Mouse (Mus musculus) liver, embryonic 13.5 days (tissue): ENCODE data around the gene Osbpl10. TPM values are rescaled to one million over a fixed set of nuclear protein-coding genes. Genes with fewer than 3 reads are reported as not detected.

Source experiments
- ATAC-seq: fragments of 200-750 bp; cut with Nextera tagmentation; 2 replicates; pipeline ENCODE4 v1.8.0; 2017; ENCODE audit warnings: low read depth, mild to moderate bottlenecking, moderate number of reproducible peaks, moderate library complexity
- DNase-seq: peaks from one replicate; pipeline ENCODE4 v3.0.0; 2022
- H3K27ac ChIP-seq: fragments of 300-500 bp; sonication (generic); 2 replicates; pipeline ENCODE4 v1.5.1; 2015; ENCODE audit warnings: moderate library complexity, mild to moderate bottlenecking, inconsistent platforms
- H3K27me3 ChIP-seq: fragments of 300-500 bp; sonication (generic); 2 replicates; pipeline ENCODE4 v1.6.1; 2015; ENCODE audit warnings: mild to moderate bottlenecking, inconsistent platforms
- H3K36me3 ChIP-seq: fragments of 300-500 bp; sonication (generic); 2 replicates; pipeline ENCODE4 v1.6.1; 2015; ENCODE audit warnings: mild to moderate bottlenecking, inconsistent platforms
- H3K4me1 ChIP-seq: fragments of 300-500 bp; sonication (generic); replicated peaks from 2 replicates; pipeline ENCODE4 v1.6.1; 2015; ENCODE audit warnings: inconsistent platforms
- H3K4me2 ChIP-seq: fragments of 300-500 bp; sonication (generic); 2 replicates; pipeline ENCODE4 v1.6.1; 2015; ENCODE audit warnings: inconsistent platforms, mild to moderate bottlenecking, moderate library complexity
- H3K4me3 ChIP-seq: fragments of 300-500 bp; sonication (generic); replicated peaks from 2 replicates; pipeline ENCODE4 v1.5.1; 2015; ENCODE audit warnings: mild to moderate bottlenecking, inconsistent platforms
- H3K9ac ChIP-seq: fragments of 300-500 bp; sonication (generic); 2 replicates; pipeline ENCODE4 v1.6.1; 2015; ENCODE audit warnings: mild to moderate bottlenecking, inconsistent platforms
- H3K9me3 ChIP-seq: fragments of 300-500 bp; sonication (generic); replicated peaks from 2 replicates; pipeline ENCODE4 v1.6.1; 2016; ENCODE audit warnings: inconsistent platforms
- WGBS: fragments of 180-500 bp; shearing (Covaris S2); methylation state at CpG from one replicate; pipeline ENCODE4 v1.1.7; 2015; ENCODE audit not compliant: insufficient replicate concordance; 5-methylcytosine and 5-hydroxymethylcytosine counted together
- polyA plus RNA-seq: library from polyadenylated mRNA; unstranded; fragments of >200 nt; fragmentation: Nextera tagmentation; extraction: Ambion mirVana; gene quantifications from 2 replicates; pipeline ENCODE4 v1.2.1, GENCODE M21; 2015

The Osbpl10 gene
- polyA plus RNA-seq: 0.23 and 0.32 TPM in 2 replicates

DNA sequence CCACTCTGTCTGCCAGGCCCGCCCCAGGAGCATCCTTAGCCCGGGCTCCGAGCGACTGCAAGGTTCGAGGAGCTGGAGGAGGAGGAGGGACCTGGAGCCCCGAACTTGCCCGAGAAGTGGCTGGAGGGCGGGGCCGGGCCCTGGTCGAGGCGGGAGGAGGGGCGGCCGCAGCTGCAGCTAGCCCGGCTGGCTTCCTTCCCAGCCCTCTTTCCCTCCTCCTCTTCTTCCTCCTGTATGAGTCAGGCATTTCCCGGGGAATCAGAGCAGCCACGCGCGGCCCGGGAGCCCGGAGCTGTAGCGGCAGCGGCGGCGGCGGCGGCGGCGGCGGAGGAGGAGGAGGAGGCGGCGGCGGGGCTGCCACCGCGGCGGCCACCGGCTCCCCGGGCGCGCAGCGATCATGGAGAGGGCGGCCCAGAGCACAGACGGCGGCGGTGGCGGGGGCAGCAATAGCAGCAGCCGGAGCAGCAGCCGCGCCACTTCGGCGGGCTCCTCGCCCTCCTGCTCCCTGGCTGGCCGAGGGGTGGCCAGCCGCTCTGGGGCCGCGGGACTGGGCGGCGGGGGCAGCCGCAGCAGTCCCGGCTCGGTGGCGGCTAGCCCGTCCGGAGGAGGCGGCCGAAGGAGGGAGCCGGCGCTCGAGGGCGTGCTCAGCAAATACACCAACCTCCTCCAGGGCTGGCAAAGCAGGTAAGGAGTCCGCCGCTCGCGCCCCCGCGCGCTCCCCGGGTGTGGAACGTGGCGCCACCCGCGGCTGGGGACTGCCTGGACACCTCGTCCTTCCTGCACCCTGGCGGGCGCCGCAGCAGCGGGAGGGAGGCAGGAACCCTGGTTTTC is at the start of gene Osbpl10:
TSS of gene Osbpl10 (plus strand) at position 289 of the 831 bp plus-strand sequence.
- H3K27ac ChIP-seq: no peak within 1 kb of the TSS
- peak within 1 kb of the TSS; percentile 57 for H3K4me3 ChIP-seq
- peak within 1 kb of the TSS; percentile 68 for H3K4me2 ChIP-seq
- no peaks in the 10 kb centered on the region for H3K36me3 ChIP-seq
- H3K4me1 ChIP-seq: peaks cover 5% of the 10 kb centered on the region
- H3K9me3 ChIP-seq: no peaks in the 10 kb centered on the region
- ATAC-seq (peak; percentile 36; the same call in 1 of the 2 replicates), DNase-seq (no peak)
- H3K27me3 ChIP-seq: peaks cover 56% of the 10 kb centered on the region
- WGBS: 1% methylated on average over 51 of the region's 86 CpGs
- peak within 1 kb of the TSS; percentile 39; the same call in 1 of the 2 replicates for H3K9ac ChIP-seq

DNA sequence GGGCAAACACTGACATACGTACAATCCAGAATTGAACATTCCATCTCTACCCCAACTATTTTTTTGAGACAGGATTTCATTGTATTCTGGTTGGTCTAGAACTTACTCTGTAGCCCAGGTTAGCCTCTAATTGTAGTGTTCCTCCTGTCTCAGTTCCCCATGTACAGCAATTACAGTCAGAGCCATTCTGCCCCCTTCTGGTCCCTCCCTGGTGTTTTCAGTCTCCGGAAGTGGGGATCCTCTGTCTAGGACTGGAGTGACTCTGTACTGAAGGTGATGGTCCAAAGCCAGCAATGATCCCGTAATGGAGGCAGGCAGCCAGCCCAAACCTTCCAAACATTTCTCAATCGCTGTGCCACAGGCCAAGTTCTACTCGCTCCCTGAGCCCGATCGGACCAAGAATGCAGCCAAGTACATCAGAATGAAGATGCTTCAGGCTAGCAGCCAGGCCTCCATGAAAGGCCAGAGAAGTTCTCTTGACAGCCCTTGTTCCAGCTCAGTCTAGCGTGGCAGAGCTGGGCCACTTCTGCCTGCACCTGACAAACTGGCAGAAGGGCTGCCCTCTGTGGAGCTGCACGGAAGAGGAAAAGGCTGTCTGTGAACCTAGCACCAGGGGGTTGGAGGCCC is 47.8 kb upstream of the Osbpl10 start:
- WGBS: 83% methylated on average over 9 of the region's 9 CpGs
- Histone ChIP-seq H3K27ac (no peak overlapping the region), H3K27me3 (no peaks in the 10 kb centered on the region), H3K9me3 (no peaks in the 10 kb centered on the region), H3K4me2 (no peak overlapping the region), H3K36me3 (no peaks in the 10 kb centered on the region), H3K4me1 (peaks cover 43% of the 10 kb centered on the region), H3K9ac (no peak overlapping the region), H3K4me3 (no peak overlapping the region)
- DNase-seq: no peak
- no peak for ATAC-seq

DNA sequence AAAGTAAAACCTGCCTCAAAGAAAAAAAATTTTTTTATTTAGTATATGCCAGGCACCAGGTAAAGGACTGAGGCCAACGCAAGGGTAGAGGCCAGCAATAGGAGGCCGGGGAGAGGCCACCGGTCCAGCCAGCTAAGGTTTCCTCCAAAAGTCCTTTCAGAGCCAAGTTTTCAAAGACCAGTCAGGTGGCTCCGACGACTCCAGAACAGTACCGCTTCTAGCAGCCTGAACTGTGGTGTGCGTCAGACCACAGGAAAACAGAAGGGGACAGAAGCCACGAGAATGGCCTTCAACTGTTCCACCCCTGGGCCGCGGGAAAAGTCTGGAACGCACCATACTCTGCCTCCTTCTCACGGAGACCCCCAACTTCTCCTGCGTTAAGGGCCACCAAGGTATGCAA is 45.8 kb upstream of the Osbpl10 start:
- DNase-seq: no peak
- Histone ChIP-seq H3K9ac (peak overlapping the region; percentile 76), H3K36me3 (no peaks in the 10 kb centered on the region), H3K9me3 (no peaks in the 10 kb centered on the region), H3K27me3 (no peaks in the 10 kb centered on the region), H3K4me2 (peak overlapping the region; percentile 93), H3K27ac (no peak overlapping the region), H3K4me3 (peak overlapping the region; percentile 75), H3K4me1 (peaks cover 28% of the 10 kb centered on the region)
- no peak for ATAC-seq
- WGBS: 14% methylated on average over 13 of the region's 13 CpGs

GRCm38 (mm10) chr9:114933037-114933722 is 45.2 kb upstream of the Osbpl10 start:
- no peaks in the 10 kb centered on the region for H3K36me3 ChIP-seq
- no peaks in the 10 kb centered on the region for H3K27me3 ChIP-seq
- peak overlapping the region; percentile 93 for H3K4me2 ChIP-seq
- H3K27ac ChIP-seq: peak overlapping the region; percentile 72
- peak overlapping the region; percentile 76 for H3K9ac ChIP-seq
- H3K9me3 ChIP-seq: no peaks in the 10 kb centered on the region
- WGBS: under 1% methylated on average over 50 of the region's 50 CpGs
- H3K4me1 ChIP-seq: peaks cover 28% of the 10 kb centered on the region
- H3K4me3 ChIP-seq: peak overlapping the region; percentile 75
- ATAC-seq (no peak), DNase-seq (no peak)

DNA sequence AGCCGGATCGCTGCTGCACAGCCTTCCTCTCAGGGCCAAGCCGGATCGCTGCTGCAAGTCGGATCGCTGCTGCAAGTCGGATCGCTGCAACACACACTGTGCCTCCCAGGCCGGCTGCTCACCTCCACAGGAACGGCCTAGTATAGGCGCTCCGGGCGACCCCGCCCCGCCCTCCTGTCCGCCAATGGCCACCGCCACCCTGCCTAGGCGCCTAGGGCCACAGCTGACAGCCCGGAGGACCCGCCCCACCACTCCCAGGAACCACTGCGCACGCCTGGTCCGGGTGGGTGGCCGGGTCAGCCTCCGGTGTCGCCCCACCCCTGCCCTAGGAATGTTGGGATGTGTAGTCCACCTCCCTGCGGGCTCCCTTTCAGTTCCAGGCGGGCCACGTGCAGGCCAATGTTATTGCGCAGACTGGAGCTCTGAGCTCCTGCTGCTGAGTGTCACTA is 44.6 kb upstream of the Osbpl10 start, which contains the start of gene Gpd1l:
TSS of gene Gpd1l (minus strand) at position 265 of the 449 bp plus-strand sequence.
- H3K36me3 ChIP-seq: no peaks in the 10 kb centered on the region
- DNase-seq (peak; percentile 94), ATAC-seq (peak; percentile 98)
- H3K9ac ChIP-seq: peak within 1 kb of the TSS; percentile 76
- H3K4me3 ChIP-seq: peak within 1 kb of the TSS; percentile 75
- no peaks in the 10 kb centered on the region for H3K27me3 ChIP-seq
- no peaks in the 10 kb centered on the region for H3K9me3 ChIP-seq
- peaks cover 28% of the 10 kb centered on the region for H3K4me1 ChIP-seq
- WGBS: under 1% methylated on average over 30 of the region's 30 CpGs
- H3K4me2 ChIP-seq: peak within 1 kb of the TSS; percentile 93
- H3K27ac ChIP-seq: peak within 1 kb of the TSS; percentile 72

DNA sequence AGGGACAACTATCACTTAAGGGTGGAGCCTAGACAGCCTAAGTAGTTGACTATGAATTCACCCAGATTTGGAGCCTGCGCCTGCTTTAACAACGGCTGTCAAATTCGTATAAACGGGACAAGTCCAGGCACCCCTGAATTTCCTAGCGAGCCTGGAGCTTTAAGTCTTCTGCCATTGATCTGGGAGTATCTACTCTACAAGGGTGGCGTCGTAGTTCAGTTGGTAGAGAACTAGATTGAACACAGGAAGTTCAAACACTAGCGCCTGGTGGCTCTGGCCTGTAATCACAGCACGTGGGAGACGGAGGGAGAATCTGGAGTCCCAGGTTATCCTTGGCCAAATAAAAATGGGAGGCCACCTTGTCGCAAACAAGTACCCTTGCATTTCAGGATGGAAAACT is 44.1 kb upstream of the Osbpl10 start:
- no peak overlapping the region for H3K27ac ChIP-seq
- 0 out of 2 replicates have a peak overlapping the region, but pooled peaks have one; percentile 76 for H3K9ac ChIP-seq
- H3K27me3 ChIP-seq: no peaks in the 10 kb centered on the region
- H3K4me1 ChIP-seq: peaks cover 28% of the 10 kb centered on the region
- no peaks in the 10 kb centered on the region for H3K36me3 ChIP-seq
- 51% methylated on average over 11 of the region's 11 CpGs for WGBS
- peak overlapping the region; percentile 75 for H3K4me3 ChIP-seq
- peak overlapping the region; percentile 93 for H3K4me2 ChIP-seq
- DNase-seq (no peak), ATAC-seq (no peak)
- H3K9me3 ChIP-seq: no peaks in the 10 kb centered on the region

DNA sequence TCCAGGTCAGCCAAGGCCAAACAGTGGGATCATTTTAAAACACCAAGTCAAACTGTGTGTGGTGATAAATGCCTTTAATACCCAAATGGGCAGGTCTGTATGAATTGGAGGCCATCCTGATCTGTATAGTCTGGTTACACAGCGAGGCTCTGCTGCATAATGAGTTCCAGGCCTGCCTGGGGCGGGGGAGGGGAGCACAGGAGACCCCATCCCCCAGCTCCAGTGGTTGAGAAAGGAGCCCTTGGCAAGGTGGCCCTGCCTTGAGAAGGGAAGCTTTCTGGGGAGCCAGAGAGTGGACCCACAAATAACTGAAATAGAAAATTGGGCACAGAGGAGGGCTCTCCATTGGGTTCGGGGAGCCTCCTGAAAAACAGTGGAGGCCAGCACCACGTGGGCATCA is 43.0 kb upstream of the Osbpl10 start:
- Histone ChIP-seq H3K4me2 (no peak overlapping the region), H3K27ac (no peak overlapping the region), H3K9me3 (no peaks in the 10 kb centered on the region), H3K4me3 (no peak overlapping the region), H3K9ac (no peak overlapping the region), H3K36me3 (no peaks in the 10 kb centered on the region), H3K4me1 (peaks cover 28% of the 10 kb centered on the region), H3K27me3 (no peaks in the 10 kb centered on the region)
- no peak for DNase-seq
- WGBS: 68% methylated on average over 4 of the region's 4 CpGs
- ATAC-seq: no peak

GRCm38 (mm10) chr9:114936687-114937086 is 41.7 kb upstream of the Osbpl10 start:
- Histone ChIP-seq H3K9me3 (no peaks in the 10 kb centered on the region), H3K27me3 (no peaks in the 10 kb centered on the region), H3K27ac (no peak overlapping the region), H3K36me3 (no peaks in the 10 kb centered on the region), H3K4me1 (peaks cover 25% of the 10 kb centered on the region), H3K4me3 (no peak overlapping the region), H3K9ac (no peak overlapping the region), H3K4me2 (no peak overlapping the region)
- DNase-seq: no peak
- WGBS: 53% methylated on average over 2 of the region's 2 CpGs
- ATAC-seq: no peak

DNA sequence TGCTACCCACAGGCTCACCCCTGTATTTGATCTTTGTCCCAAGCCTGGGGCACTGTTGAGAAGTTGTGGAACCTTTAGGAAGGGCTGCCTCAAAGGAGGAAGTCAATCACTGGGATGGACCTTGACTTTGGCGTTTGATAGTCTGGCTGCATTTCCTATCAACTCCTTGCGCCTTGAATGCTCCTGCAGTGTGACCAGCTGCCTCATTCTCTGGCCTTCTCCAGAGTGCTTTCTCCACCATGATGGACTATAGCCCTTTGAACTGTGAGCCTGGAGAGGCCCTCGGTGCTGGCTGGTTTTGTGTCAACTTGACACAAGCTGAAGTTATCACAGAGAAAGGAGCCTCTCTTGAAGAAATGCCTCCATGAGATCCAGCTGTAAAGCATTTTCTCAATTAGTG is 33.7 kb upstream of the Osbpl10 start:
- Histone ChIP-seq H3K4me1 (no peaks in the 10 kb centered on the region), H3K4me2 (no peak overlapping the region), H3K9me3 (0 out of 2 replicates have a peak, but pooled peaks cover 2% of the 10 kb centered on the region), H3K4me3 (no peak overlapping the region), H3K9ac (no peak overlapping the region), H3K27ac (no peak overlapping the region), H3K36me3 (no peaks in the 10 kb centered on the region), H3K27me3 (no peaks in the 10 kb centered on the region)
- DNase-seq (no peak), ATAC-seq (no peak)
- 46% methylated on average over 3 of the region's 3 CpGs for WGBS

GRCm38 (mm10) chr9:114945576-114945975 is 32.8 kb upstream of the Osbpl10 start:
- H3K36me3 ChIP-seq: no peaks in the 10 kb centered on the region
- no peaks in the 10 kb centered on the region for H3K4me1 ChIP-seq
- 70% methylated on average over 6 of the region's 6 CpGs for WGBS
- H3K27ac ChIP-seq: no peak overlapping the region
- no peaks in the 10 kb centered on the region for H3K27me3 ChIP-seq
- DNase-seq (no peak), ATAC-seq (no peak)
- no peak overlapping the region for H3K4me3 ChIP-seq
- H3K9me3 ChIP-seq: 0 out of 2 replicates have a peak, but pooled peaks cover 2% of the 10 kb centered on the region
- H3K4me2 ChIP-seq: no peak overlapping the region
- H3K9ac ChIP-seq: no peak overlapping the region

GRCm38 (mm10) chr9:114948395-114948794 is 30.0 kb upstream of the Osbpl10 start:
- no peak overlapping the region for H3K9ac ChIP-seq

More at GRCm38 (mm10) chr9:114948395-114948794, 30.0 kb upstream of the Osbpl10 start:
- no peak for ATAC-seq
- H3K4me1 ChIP-seq: no peaks in the 10 kb centered on the region
- 24% methylated on average over 5 of the region's 5 CpGs for WGBS
- H3K4me2 ChIP-seq: no peak overlapping the region
- no peak overlapping the region for H3K4me3 ChIP-seq
- H3K27me3 ChIP-seq: no peaks in the 10 kb centered on the region
- DNase-seq: no peak
- H3K36me3 ChIP-seq: no peaks in the 10 kb centered on the region; the same call in 1 of the 2 replicates
- H3K9me3 ChIP-seq: no peaks in the 10 kb centered on the region
- H3K27ac ChIP-seq: no peak overlapping the region
